Mouse (Mus musculus) layer of hippocampus, postnatal 36 days (tissue): Measurements from ENCODE around the gene Desi1. TPM values are rescaled to one million over a fixed set of nuclear protein-coding genes. Genes with fewer than 3 reads are reported as not detected.

Experiments
- DNase-seq, 2 experiments: peaks; one replicate each; pipeline ENCODE4 v3.0.0; 2022
- total RNA-seq, 2 experiments: library from RNA; stranded (reverse); gene quantifications; 2 replicates each; pipeline ENCODE4 v1.2.3; 2021

Desi1 gene
- 100 to 1,000 TPM; 111 to 116 TPM for total RNA-seq

DNA sequence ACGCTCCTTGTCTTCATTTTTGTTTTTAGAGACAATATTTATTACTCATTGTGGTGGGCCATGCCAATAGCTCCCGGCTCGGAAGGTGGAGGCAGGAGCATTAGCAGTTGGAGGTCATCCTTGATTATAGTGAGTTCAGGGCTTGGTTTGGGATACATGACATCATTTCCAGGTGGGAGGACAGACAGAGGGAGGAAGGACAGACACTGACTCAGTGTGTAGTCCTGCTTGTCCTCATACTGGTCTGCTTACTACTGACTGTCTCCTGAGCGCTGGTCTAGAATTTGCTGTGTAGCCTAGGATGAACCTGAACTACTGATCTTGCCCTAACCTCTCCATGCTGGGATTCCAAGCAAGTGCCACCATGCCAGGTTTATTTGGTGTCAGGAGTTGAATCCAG lies at the start of gene Desi1:
Desi1 (minus strand) TSS at position 101 of the 400 bp plus-strand sequence.
- no peak for DNase-seq

- DNase-seq: peak; percentile 50 to 62
These were observed 47.5 kb upstream of the Desi1 start for GRCm38 (mm10) chr15:82081161-82081560.

GRCm38 (mm10) chr15:82079883-82080282 lies 46.2 kb upstream of the Desi1 start:
- DNase-seq: no peak

DNA sequence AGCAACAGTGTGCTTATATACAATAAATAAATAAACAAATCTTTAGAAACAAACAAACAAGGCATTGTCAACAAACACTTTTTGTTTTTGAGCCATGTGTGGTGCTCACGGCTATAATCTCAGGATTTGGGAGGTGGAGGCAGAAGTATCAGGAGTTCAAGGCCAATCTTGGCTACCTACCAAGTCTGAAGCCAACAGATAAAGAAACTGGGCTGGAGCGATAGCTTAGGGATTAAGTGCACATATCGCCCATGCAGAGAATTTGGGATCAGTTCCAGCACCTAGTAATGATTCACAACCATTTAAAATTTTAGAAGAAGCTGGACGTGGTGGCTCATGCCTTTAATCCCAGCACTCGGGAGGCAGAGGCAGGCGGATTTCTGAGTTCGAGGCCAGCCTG lies 39.8 kb upstream of the Desi1 start:
- no peak for DNase-seq

DNA sequence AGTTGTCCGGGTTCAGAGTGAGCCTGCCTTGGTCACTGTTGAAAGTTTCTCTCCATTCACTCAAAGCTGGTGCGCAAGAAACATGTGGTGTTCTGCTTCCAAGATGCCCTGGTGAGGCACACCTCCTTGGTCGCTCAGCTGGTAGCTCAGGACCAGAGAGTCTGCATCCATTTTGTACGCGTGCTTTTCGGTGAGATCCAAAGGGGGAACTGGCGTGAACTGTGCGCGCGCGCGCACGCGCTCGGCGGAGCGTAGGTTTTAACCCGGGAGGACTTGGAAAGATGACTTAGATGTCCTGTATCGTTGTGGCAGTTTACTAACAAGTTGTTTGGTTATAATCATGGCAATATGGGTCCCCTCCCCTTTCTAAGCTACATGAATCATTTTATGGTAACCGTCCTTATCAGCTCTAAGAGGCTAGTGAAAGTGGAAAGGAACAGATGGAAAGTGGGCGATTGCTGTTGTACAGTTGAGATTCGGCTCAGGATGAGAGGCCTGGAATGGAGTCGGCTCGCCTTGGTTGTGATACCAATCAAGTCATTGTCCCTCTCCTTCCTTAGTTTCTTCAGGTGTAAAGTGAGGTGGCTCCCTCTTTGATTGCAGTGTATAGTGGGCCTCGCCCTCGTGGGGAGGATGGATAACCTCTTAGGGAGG lies 38.3 kb upstream of the Desi1 start:
- no peak for DNase-seq

GRCm38 (mm10) chr15:82069898-82070297 lies 36.2 kb upstream of the Desi1 start, which contains the start of gene Mei1:
TSS of gene Mei1 (plus strand) at chr15:82069996.
- DNase-seq: no peak

DNA sequence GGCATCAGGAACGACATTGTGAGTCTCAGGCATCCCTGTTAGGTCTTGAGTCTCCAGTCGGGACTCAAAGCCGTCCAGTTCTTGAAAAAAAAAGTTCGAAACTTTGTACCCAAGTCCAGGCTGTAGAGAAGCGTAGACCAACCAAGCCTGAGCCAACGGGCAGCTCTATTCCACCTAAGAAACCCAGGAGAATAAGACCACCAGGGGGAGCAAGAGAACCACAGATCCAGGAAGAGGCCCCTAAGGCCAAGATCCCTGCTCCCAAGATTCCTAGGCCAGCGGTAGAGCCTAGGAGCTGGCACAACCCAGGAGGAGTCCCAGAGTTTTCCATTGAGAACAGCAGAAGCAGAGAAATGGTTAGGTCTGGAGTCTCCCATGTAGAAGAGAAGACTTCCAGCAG lies 31.8 kb upstream of the Desi1 start:
- DNase-seq: peak; percentile 56 to 66

- DNase-seq: no peak
These were observed 30.2 kb upstream of the Desi1 start for GRCm38 (mm10) chr15:82063909-82064308.

- DNase-seq: no peak
These were observed 25.1 kb upstream of the Desi1 start, which contains the start of gene 4930407I10Rik for GRCm38 (mm10) chr15:82058719-82059201. TSS of gene 4930407I10Rik (plus strand) at chr15:82059151.

- DNase-seq: no peak
These were observed 18.9 kb upstream of the Desi1 start for GRCm38 (mm10) chr15:82052544-82052943.

DNA sequence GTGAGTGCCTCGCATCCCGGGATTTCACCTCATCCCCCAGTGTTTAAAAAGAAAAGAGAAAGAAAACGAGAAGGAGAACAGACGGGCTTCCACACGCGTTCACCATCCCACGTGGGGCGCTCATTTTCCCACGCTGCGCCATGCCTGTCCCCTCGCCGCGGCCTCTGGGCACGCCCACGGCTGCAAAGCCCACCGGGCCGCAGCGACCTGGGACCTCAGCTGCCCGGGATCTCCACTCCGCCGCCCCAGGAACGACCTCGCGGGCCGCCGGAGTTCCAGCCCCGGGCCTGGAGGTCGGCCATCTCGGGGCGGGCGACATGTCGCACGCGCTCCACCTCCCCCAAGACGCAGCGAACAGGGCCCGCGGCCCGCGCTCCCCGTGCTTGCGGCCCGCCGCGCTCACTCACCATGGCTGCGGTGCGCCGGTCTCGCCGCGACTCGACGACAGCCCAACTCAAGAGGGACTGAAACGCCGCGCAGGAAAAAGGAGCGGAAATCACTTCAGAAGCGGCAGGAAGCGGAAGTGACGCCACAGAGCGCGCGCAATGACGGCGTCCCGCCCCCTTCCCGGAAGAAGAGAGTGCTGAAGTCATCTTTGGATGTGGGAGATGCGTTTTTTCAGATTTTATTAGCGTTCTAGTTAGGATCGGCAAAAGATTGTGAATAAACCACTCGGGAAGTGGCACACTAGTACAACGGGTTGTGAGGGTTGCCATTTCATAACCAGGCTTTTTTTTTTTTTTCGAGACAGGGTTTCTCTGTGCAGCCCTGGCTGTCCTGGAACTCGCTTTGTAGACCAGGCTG lies 13.6 kb upstream of the Desi1 start, which contains the start of gene Snu13:
Snu13 (minus strand) TSS at position 519 of the 804 bp plus-strand sequence.
- DNase-seq: peak; percentile 92

- no peak for DNase-seq
These were observed 12.7 kb upstream of the Desi1 start for GRCm38 (mm10) chr15:82046246-82046891.

- no peak for DNase-seq
These were observed 10.6 kb upstream of the Desi1 start for GRCm38 (mm10) chr15:82044166-82044784.

DNA sequence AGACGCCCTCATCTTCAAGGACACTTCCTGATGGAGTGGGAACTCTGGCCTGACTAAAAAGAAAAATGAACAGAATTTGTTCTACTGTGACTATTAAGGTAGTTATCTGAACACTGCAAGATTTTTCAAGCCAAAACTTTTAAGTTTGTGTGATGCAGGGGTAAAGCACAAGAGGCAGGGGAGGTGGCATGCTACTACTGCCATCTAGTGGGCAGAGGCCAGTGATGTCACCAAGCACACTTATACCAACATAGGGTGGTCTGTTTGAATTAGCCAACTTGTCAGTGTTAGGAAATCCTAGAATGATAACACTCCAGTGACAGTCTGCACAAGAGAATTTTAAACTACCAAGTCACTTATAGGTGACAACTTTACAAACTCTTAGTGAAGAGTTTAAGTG lies 7.0 kb upstream of the Desi1 start:
- no peak for DNase-seq

DNA sequence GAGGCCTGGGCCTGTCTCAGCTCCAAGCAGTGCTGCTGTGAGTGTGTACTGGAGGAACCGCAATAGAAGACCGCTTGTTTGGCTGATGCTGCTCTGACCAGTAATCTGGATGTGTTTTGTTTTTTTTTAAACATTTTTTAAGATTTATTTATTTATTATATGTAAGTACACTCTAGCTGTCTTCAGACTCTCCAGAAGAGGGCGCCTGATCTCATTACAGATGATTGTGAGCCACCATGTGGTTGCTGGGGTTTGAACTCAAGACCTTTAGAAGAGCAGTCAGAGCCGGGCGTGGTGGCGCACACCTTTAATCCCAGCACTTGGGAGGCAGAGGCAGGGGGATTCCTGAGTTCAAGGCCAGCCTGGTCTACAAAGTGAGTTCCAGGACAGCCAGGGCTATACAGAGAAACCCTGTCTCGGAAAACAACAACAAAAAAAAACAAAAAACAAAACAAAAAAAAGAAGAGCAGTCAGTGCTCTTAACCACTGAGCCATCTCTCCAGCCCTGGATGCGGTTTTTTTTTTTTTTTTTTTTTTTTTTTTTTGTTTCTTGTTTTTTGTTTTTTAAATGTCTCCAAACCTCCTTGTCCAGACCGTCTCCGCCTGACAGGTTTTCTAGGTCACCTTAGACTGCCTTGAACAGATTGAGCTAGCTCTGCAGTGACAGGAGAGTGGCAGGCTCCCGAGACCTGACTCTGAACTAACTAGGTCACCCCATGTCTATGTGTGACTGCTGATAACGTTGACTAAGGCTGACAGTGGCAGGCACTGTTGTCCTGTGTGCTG lies 2.4 kb upstream of the Desi1 start:
- no peak for DNase-seq

GRCm38 (mm10) chr15:82032386-82032785 lies 1.3 kb downstream of the Desi1 start:
- DNase-seq: no peak

DNA sequence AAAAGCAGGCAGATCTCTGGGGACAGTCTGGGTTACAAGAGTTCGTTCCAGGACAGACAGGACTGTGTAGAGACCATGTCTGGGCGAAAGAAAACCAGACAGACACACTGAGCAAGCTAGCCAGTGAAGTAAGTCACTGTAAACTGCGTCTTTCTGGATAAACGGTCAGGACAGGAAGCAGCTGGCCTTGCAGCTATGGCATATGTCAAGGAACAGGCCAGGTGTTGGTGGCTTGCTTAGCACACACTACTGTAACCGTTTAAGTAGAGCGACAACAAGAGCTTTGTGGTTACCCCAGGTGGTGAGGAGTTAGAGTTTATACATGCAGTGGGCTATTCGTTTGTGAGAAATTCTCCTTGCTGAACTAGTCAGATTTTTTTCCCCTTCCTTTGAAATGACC lies 5.9 kb downstream of the Desi1 start:
- DNase-seq: no peak

DNA sequence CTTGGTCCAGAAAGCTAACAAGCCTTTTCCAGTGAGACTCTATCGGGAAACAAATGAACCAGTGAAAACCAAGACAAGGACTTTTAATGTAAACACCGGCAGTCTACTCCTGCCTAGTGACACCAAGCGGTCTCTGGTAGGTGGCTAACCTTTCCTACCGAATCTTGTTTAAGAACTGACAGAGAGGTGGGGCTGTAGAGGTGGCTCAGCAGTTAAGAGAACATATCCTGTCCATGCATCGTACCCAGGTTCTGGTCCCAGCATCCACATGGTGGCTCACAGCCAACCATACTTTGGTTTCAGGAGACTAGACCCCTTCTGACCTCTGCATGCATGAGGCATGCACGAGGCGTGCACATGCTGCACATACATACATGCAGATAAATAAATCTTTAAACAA lies 6.4 kb downstream of the Desi1 start:
- no peak for DNase-seq

DNA sequence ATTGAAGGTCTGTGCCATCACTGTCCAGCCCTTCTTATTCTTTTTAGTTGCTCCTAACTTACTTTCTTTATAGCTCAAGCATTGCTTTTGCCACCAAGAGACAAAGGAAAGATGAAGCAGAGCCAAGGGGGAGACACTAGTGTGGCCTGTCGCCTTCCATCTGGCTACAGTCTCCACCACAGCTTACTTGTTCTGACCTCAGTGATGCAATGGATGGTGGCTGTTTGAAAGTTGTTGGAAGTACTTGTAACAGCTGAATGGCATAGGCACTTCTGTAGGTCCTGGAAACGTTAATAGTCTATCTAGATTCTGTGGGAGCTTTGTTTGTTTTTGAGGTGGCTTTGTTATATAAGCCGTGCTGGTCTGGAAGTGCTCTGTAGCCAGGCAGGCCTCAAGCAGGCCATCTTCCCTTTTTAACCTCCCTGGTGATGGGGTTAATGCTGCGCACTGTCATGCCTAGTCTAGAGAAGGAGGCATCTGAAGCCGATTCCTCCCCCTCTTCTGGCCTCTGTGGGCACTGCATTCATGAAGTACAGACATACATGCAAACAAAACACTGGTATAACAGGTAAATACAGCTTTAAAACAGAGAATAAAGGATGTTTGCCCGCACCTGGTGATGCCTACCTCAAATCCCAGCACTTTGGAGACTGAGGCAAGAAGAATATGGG lies 9.6 kb downstream of the Desi1 start:
- no peak for DNase-seq

- no peak for DNase-seq
These were observed 11.1 kb downstream of the Desi1 start for GRCm38 (mm10) chr15:82022535-82023088.

- no peak for DNase-seq
These were observed 14.4 kb downstream of the Desi1 start for GRCm38 (mm10) chr15:82019288-82019687.
